Mouse (Mus musculus) liver, postnatal 0 days (tissue): ENCODE data around the gene Il20ra. TPM values are rescaled to one million over a fixed set of nuclear protein-coding genes. Genes with fewer than 3 reads are reported as not detected.

Experiments used
- ATAC-seq: fragments of 200-750 bp; cut with Nextera tagmentation; 2 replicates; pipeline ENCODE4 v1.8.0; 2017; ENCODE audit warnings: mild to moderate bottlenecking, moderate library complexity
- DNase-seq: peaks from one replicate; pipeline ENCODE4 v3.0.0-alpha.2; 2016
- H3K27ac ChIP-seq: fragments of 300-500 bp; sonication (generic); 2 replicates; pipeline ENCODE4 v1.5.1; 2014; ENCODE audit warnings: antibody characterized with exemption, moderate library complexity, mild to moderate bottlenecking, low read depth
- H3K27me3 ChIP-seq: fragments of 300-500 bp; sonication (generic); 2 replicates; pipeline ENCODE4 v1.6.1; 2014; ENCODE audit warnings: low read length, control low read depth, mixed read lengths; ENCODE audit not compliant: insufficient read depth
- H3K36me3 ChIP-seq: fragments of 300-500 bp; sonication (generic); replicated peaks from 2 replicates; pipeline ENCODE4 v1.6.1; 2014; ENCODE audit warnings: mild to moderate bottlenecking, control low read depth, low read length, moderate library complexity, mixed read lengths; ENCODE audit not compliant: insufficient read depth
- H3K4me1 ChIP-seq: fragments of 300-500 bp; sonication (generic); 2 replicates; pipeline ENCODE4 v1.6.1; 2014; ENCODE audit warnings: antibody characterized with exemption, mild to moderate bottlenecking, control low read depth; ENCODE audit not compliant: insufficient read depth
- H3K4me2 ChIP-seq: fragments of 300-500 bp; sonication (generic); 2 replicates; pipeline ENCODE4 v1.6.1; 2014; ENCODE audit warnings: low read depth, mild to moderate bottlenecking, low read length, moderate library complexity, mixed read lengths
- H3K4me3 ChIP-seq: fragments of 300-500 bp; sonication (generic); 2 replicates; pipeline ENCODE4 v1.5.1; 2014; ENCODE audit warnings: low read depth, low read length
- H3K9ac ChIP-seq: fragments of 300-500 bp; sonication (generic); replicated peaks from 2 replicates; pipeline ENCODE4 v1.6.1; 2014; ENCODE audit warnings: mild to moderate bottlenecking, moderate library complexity
- H3K9me3 ChIP-seq: fragments of 300-500 bp; sonication (generic); 2 replicates; pipeline ENCODE4 v1.6.1; 2016; ENCODE audit warnings: mild to moderate bottlenecking, control low read depth, low read length, mixed read lengths
- CTCF ChIP-seq: sonication (generic); IDR thresholded peaks from 2 replicates; pipeline ENCODE4 v1.5.1; 2016; ENCODE audit warnings: antibody characterized with exemption, low read depth
- EP300 ChIP-seq: IDR thresholded peaks from 2 replicates; pipeline ENCODE4 v1.6.1; 2016; ENCODE audit warnings: antibody characterized with exemption, low read depth, mild to moderate bottlenecking
- WGBS: fragments of 180-500 bp; shearing (Covaris S2); extraction: QIAGEN DNeasy Blood & Tissue Kit; methylation state at CpG from one replicate; pipeline ENCODE4 v1.1.7; 2014; ENCODE audit not compliant: insufficient replicate concordance; 5-methylcytosine and 5-hydroxymethylcytosine counted together
- polyA plus RNA-seq: library from polyadenylated mRNA; unstranded; fragments of >200 nt; fragmentation: Nextera tagmentation; extraction: Ambion mirVana; gene quantifications from 2 replicates; pipeline ENCODE4 v1.2.1, GENCODE M21; 2015

Gene Il20ra
- polyA plus RNA-seq, 1 experiment from 2014 or later: 0.08 TPM

DNA sequence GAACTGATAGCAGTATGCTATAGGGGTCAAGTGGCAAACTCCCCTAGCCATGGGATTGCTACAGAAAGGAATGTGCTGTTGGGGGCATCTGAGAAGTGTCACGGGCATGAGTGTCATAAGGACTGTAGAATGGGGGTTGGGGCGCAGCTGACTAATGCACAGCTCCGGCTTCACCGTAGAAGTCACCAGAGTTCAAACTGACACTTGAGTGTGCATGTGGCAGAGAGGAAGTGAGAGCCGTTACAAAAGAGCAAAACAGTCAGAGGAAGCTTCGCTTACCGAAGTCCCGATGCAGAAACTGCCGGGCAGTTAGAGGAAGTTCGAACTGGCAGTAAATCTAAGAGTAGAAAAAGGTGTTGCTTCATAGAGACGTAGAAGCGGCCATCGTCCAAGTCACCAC is 20.6 kb upstream of the Il20ra start:
- peak overlapping the region; percentile 86 for H3K27ac ChIP-seq
- ATAC-seq: peak; percentile 82

DNA sequence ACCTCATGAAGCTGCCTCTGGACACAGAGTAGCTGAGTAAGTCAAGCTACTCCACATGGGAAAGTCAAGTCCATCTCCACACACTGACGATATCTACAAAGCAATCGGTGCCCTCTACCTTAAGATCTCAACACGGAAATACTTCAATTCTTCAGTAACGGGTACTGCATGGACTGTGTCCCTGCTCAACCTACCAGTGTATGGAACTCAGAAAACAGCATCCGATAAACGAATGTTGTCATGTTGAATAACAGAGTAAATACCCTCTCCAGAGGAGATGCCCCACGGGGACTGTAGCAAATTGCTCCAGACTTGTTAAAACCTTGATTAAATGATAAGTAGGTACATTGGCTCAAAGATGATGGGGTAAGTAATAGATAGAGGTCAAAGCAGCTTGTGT is 20.0 kb upstream of the Il20ra start:
- peak; percentile 24 for ATAC-seq

More for the DNA sequence above, 20.6 kb upstream of the Il20ra start:
- no peak overlapping the region for H3K9ac ChIP-seq
- no peak overlapping the region for H3K4me3 ChIP-seq
- H3K4me2 ChIP-seq: peak overlapping the region; percentile 24; the same call in 1 of the 2 replicates
- H3K36me3 ChIP-seq: no peaks in the 10 kb centered on the region
- peaks cover 6% of the 10 kb centered on the region; the same call in 1 of the 2 replicates for H3K4me1 ChIP-seq
- TF ChIP-seq EP300 (peak; percentile 57; the same call in 1 of the 2 replicates), CTCF (no peak)
- H3K9me3 ChIP-seq: no peaks in the 10 kb centered on the region
- 25% methylated on average over 13 of the region's 13 CpGs for WGBS
- DNase-seq: peak; percentile 62
- H3K27me3 ChIP-seq: no peaks in the 10 kb centered on the region

DNA sequence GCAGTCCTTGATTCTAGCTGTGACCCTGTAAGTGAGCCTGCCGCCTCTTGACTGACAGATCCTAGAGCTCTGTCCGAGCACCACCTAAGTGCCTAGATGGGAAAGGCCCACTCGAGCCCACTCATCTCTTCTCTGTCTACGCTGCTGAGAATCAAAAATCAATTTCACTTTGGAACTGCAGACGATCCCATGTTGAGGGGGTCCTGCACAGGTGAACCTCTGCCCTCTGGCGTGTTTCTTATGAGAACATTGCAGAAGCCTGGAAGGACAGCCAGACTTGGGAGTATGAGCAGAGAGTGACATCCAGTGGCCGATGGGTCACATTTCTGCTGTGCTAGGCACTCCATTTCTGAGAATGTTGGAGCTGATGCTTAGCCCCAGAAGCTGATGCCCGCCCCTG is 19.4 kb upstream of the Il20ra start:
- 21% methylated on average over 8 of the region's 8 CpGs for WGBS
- Histone ChIP-seq H3K4me2 (peak overlapping the region; percentile 31; the same call in 1 of the 2 replicates), H3K4me1 (peaks cover 6% of the 10 kb centered on the region; the same call in 1 of the 2 replicates), H3K27ac (peak overlapping the region; percentile 86; the same call in 1 of the 2 replicates), H3K27me3 (no peaks in the 10 kb centered on the region), H3K4me3 (no peak overlapping the region), H3K9me3 (no peaks in the 10 kb centered on the region), H3K9ac (no peak overlapping the region), H3K36me3 (no peaks in the 10 kb centered on the region)
- ATAC-seq: peak; percentile 75
- TF ChIP-seq EP300: no peak; the same call in 1 of the 2 replicates
- TF ChIP-seq CTCF: peak; percentile 88
- peak; percentile 65 for DNase-seq

More for the DNA sequence above, 20.0 kb upstream of the Il20ra start:
- TF ChIP-seq EP300 (no peak), CTCF (no peak)
- Histone ChIP-seq H3K27ac (peak overlapping the region; percentile 86), H3K4me3 (no peak overlapping the region), H3K9me3 (no peaks in the 10 kb centered on the region), H3K4me1 (peaks cover 6% of the 10 kb centered on the region; the same call in 1 of the 2 replicates), H3K27me3 (no peaks in the 10 kb centered on the region), H3K36me3 (no peaks in the 10 kb centered on the region), H3K9ac (no peak overlapping the region), H3K4me2 (peak overlapping the region; percentile 31)
- WGBS: 58% methylated on average over 7 of the region's 7 CpGs
- DNase-seq: no peak

DNA sequence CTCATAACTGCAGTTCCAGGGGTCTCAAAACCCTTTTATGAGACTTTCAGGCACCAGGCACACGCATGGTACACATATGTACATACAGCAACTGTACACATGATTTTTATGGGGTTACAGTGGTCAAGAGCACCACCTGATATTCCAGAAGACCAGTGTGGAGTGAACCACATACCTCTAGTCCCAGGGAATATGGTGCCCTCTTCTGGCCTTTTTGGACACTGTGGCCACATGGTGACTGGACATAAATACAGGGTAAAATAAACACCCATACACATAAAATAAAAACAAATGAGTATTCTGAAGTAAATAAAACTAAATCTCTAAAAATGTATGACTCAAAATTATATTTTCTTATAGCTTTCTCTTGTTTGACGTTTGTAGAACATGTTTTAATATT is 18.7 kb upstream of the Il20ra start:
- DNase-seq: no peak
- Histone ChIP-seq H3K27ac (no peak overlapping the region), H3K27me3 (no peaks in the 10 kb centered on the region), H3K4me1 (peaks cover 6% of the 10 kb centered on the region; the same call in 1 of the 2 replicates), H3K9me3 (no peaks in the 10 kb centered on the region), H3K4me2 (no peak overlapping the region), H3K9ac (no peak overlapping the region), H3K4me3 (no peak overlapping the region), H3K36me3 (no peaks in the 10 kb centered on the region)
- ATAC-seq: no peak
- 60% methylated on average over 2 of the region's 2 CpGs for WGBS
- TF ChIP-seq CTCF (peak; percentile 50), EP300 (no peak)

DNA sequence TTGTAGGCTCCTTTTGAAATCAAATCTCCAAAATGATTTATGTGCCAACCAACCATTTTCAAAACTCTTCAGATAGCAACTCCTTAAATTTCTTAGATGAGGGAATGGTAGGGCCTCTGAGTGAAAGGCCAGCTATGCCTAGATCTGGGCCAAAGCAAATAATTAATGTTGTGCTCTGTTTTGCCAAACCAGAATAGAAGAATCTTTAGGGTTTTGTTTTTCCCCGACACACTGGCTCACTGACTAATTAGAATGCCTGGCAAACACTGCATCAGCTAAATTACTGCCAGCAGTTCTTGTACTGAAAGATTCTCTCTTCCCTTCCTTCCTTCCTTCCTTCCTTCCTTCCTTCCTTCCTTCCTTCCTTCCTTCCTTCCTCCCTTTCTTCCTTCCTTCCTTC is 13.0 kb upstream of the Il20ra start:
- no peak overlapping the region for H3K4me3 ChIP-seq
- 77% methylated on average over 1 of the region's 1 CpGs for WGBS

DNA sequence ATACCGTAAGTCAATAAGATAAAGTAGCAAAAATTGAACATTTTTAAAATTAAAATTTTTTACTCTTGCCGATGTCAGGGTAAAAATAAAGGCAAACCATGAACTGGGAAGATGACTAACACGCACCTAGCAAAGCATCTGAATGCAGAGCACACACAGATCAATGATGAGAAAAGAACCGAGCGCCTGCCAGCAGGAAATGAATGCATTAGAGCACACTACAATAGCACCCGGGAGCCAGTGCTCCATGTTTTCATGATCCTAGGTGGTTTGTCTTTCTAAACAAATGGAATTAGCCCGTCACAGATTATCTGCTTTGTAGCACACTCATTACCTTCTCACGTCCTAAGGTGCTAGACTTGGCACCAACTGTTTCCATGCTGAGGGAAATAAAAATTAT is 7.9 kb upstream of the Il20ra start:
- Histone ChIP-seq H3K27ac (no peak overlapping the region), H3K9ac (no peak overlapping the region), H3K4me3 (no peak overlapping the region), H3K4me1 (0 out of 2 replicates have a peak, but pooled peaks cover 2% of the 10 kb centered on the region), H3K9me3 (no peaks in the 10 kb centered on the region), H3K36me3 (no peaks in the 10 kb centered on the region), H3K4me2 (no peak overlapping the region), H3K27me3 (no peaks in the 10 kb centered on the region)
- no peak for TF ChIP-seq EP300
- TF ChIP-seq CTCF: no peak
- WGBS: 67% methylated on average over 8 of the region's 8 CpGs
- ATAC-seq (no peak), DNase-seq (no peak)

More for the DNA sequence above, 13.0 kb upstream of the Il20ra start:
- no peak for TF ChIP-seq CTCF
- no peak for TF ChIP-seq EP300
- Histone ChIP-seq H3K4me1 (no peaks in the 10 kb centered on the region), H3K27me3 (no peaks in the 10 kb centered on the region), H3K36me3 (no peaks in the 10 kb centered on the region), H3K9ac (no peak overlapping the region), H3K9me3 (no peaks in the 10 kb centered on the region), H3K27ac (no peak overlapping the region), H3K4me2 (no peak overlapping the region)
- DNase-seq: no peak
- no peak for ATAC-seq

DNA sequence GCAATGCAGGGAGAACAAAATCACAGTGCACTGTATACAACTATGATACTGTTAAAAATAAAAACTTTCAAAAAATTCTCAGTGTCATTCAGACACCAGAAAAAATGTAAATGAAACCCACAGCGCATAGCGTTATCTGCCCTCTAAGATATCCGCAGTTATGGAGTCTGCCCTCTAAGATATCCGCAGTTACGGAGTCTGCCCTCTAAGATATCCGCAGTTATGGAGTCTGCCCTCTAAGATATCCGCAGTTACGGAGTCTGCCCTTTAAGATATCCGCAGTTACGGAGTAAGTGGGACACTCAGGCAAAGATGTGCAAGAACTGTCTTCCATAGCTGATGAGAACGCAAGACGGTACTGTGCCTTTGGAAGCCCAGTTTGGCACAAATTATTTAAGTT is 4.6 kb upstream of the Il20ra start:
- 0 out of 2 replicates have a peak, but pooled peaks have one; percentile 19 for ATAC-seq
- WGBS: 65% methylated on average over 12 of the region's 12 CpGs

More for the DNA sequence above, 4.6 kb upstream of the Il20ra start:
- no peak for TF ChIP-seq CTCF
- TF ChIP-seq EP300: peak; percentile 80
- Histone ChIP-seq H3K27ac (no peak overlapping the region), H3K4me3 (no peak overlapping the region), H3K9ac (no peak overlapping the region), H3K36me3 (no peaks in the 10 kb centered on the region), H3K9me3 (no peaks in the 10 kb centered on the region), H3K27me3 (peaks cover 3% of the 10 kb centered on the region; the same call in 1 of the 2 replicates), H3K4me1 (peaks cover 7% of the 10 kb centered on the region), H3K4me2 (no peak overlapping the region)
- no peak for DNase-seq
